Mouse (Mus musculus) heart, postnatal 0 days (tissue): ENCODE data around the gene Neurl2.

Experiments used
- CTCF ChIP-seq: IDR thresholded peaks from 2 replicates; pipeline ENCODE4 v1.5.1; 2016; ENCODE audit warnings: antibody characterized with exemption, control low read depth, low read depth
- EP300 ChIP-seq: IDR thresholded peaks from 2 replicates; pipeline ENCODE4 v1.6.1; 2016; ENCODE audit warnings: antibody characterized with exemption, low read depth

- TF ChIP-seq CTCF (no peak), EP300 (no peak)
Observed at GRCm38 (mm10) chr2:164827146-164827850, 6.0 kb downstream of the Neurl2 start.
